Mouse (Mus musculus): Measurements from ENCODE around the gene Rps29.

The Rps29 gene

DNA sequence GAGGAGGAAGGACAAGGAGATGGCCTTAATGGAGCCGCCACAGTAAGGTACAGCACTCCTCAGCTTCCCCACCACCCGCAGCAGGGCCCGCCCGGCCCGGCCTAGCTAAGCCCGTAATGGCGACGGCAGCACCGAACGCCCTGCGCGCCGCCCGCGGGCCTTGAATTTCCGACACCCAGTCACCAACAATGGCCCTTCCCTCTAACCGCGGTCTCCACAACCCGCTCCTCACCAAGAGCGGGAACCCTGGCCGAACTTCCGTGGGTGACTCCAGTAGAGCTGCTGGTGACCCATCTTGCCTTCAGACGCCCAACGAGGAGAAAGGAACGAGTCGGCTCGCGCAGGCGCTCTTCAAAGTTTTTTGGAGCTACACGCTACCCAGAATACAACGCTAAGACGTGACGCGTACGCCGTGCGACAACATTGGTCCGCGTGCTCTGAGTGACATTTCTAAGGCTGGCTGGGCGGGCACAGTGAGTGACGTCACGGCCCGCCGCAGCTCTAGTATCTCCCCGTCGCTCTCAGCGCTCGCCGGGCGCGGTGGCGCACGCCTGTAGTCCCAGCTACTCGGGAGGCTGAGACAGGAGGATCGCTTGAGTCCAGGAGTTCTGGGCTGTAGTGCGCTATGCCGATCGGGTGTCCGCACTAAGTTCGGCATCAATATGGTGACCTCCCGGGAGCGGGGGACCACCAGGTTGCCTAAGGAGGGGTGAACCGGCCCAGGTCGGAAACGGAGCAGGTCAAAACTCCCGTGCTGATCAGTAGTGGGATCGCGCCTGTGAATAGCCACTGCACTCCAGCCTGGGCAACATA, at the start of gene Rps29:
Gene Rps29 (minus strand): TSS at position 422 of the 813 bp plus-strand sequence.
- in situ Hi-C loops (cut with MboI), result loop anchor here (25.0 kb wide), 1 partner anchor 1803 kb away; the partner anchor contains the start of gene Psma3

DNA sequence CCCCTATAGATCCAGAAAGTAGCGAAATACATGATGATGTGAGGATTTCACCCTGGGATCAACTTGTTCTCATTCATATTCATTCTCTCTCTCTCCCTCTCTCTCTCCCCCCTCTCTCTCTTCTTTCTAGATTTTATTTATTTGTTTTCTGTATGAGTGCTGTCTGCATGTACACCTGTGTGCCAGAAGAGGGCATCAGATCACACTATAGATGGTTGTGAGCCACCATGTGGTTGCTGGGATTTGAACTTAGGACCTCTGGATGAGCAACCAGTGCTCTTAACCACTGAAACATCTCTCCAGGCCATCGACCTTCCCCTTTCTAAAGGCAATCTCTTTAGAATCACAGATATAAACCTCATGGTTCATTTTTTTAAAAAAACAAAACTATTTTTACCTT, 49.5 kb upstream of the Rps29 start:
- in situ Hi-C loops (cut with MboI), result no loop called here

DNA sequence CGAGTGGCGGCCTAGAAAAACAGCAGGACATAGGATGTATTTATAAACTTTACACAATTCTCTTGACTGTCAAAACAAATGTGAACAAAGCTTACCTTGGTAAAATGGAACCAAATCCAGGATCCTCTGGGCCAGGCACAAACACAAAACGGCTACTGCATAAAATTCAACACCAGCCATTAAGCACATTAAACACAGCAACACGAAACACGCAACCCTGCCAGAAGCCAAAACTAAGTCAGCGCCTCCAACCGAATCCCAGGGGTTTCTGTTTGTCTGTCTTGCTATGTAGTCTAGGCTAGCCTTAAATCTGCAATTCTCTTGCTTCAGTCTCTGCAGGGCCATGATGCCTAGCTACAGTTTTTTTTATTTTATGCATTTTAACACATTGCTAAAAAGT, 48.9 kb upstream of the Rps29 start:
- in situ Hi-C loops (cut with MboI), result no loop called here

DNA sequence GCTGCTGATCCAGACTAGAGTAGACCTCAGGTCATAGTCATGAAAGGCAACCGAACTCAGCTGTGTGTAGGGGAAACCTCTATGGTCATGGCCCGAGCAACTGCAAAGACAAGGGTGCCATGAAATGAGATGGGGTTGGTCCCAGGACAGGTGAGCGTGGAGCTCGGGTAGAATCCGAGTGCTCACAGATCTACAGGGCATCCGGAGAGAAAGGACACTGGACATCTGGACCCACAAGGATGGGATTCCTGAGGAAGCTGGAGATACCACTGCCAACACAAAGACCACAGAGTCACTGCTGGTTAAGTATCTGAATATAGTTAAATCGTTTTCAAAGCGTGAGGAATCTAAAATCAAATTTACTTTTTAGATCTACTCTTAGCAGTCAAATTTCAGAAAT, 48.4 kb upstream of the Rps29 start:
- in situ Hi-C loops (cut with MboI), result no loop called here

DNA sequence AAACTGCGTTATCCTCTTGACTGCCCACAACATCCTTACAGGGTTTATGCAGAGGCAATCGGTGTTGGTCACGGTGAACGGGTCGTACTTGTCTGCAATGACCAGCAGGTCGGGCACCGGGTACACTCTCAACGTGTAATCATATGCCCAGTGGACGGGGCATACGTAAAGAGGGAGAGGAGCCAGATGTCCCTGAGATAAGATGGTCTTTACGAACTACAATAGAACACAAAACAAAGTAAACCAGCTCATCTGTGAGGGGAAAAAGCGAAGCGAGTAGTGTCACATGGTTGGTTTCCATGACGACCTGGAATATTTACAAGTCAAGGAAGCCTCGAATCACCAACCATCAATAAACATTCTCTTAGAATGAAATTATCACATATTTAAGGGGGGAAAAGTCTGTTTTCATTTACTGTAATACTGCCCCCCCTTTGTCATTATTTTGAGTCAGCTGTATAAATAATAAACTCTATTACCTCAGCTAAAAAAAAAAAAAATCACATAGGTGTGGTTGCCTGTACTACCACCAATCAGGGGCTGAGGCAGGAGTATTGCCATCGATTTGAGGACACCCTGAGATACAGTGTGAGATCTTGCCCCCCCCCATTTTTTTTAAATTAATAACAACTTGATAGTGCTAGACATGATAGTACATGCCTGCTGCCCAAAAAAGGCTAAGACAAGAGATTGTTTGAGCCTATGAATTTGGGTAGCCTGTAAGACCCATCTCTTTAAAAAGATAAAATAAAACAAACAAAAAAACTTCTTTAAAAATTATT, 45.3 kb upstream of the Rps29 start, which contains the start of gene Gm49384:
Gene Gm49384 (minus strand): TSS at position 216 of the 782 bp plus-strand sequence.
- in situ Hi-C loops (cut with MboI), result no loop called here

DNA sequence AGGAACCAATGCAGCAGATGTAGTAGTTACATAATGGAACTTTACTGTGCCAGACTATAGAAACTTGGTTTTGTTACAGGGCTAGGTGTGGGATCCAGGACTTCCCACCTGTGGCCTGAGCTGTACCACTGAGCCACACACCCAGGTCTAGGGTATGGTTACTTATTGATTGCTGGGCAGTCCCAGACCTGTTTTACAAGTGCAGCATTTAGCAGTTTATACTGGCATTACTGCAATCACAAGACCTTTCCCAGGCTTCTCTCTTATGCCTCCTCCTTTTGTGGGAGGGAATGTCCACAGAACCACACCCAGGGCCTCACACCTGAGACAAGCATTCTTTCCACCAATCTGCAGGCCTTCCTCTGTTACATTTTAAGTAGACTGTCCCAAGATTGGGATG, 40.0 kb upstream of the Rps29 start:
- in situ Hi-C loops (cut with MboI), result no loop called here

DNA sequence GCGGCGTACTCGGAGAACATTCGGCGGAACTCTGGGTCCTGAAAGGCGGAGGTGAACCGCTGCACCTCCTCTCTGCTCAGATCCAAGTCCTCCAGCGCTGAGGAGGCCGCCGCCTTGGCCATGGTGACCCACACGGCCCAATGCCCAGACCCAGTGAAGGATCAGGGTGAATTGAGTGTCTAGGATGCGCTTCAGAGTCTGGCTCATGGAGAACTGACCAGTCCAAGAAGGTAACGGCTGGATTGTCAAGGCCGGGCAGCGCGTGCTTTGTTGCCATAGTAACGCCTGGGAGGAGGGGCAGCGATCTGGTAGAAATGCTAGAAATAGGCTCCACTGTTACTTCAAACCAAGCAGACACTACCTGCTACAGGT, 39.2 kb upstream of the Rps29 start, which contains the start of gene Dnaaf2:
Gene Dnaaf2 (minus strand): TSS at position 266 of the 372 bp plus-strand sequence.
- in situ Hi-C loops (cut with MboI), result no loop called here

DNA sequence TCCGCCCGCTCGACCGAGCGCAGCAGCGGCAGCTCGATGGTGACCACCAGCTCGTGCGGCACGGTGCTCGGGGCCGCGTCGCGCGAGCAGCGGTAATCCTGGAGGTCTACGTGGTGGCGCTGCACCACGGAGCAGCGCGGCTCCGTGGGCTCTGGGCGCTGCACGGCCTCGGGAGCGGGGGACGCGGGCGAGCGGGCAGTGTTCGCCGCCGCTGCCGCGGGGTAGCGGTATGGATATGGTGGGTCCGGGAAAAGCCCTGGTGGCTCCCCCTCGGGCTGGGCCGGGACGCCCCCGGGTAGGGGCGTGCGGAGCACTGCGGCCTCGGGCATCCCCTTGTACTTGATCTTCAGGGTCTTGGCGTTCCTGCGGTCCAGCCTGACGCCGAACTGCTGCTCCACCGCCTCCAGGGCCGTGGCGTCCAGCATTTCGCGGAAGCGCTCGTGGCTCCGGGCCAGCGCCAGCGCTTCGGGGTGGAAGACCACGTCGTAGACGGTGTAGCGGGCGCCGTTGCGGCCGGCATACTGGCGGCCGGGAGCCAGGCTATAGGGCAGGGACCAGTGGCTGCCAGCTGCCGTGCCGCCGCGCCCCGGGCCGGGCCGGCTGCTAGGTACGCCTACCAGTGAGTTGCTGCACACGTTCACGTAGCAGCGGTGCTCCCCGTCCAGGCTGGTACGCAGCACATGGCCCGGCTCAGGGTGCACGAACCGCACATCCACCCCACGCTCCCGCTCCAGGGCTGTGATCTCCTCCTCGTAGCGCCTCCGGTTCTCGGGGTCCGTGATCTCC, 38.6 kb upstream of the Rps29 start:
- in situ Hi-C loops (cut with MboI), result no loop called here

DNA sequence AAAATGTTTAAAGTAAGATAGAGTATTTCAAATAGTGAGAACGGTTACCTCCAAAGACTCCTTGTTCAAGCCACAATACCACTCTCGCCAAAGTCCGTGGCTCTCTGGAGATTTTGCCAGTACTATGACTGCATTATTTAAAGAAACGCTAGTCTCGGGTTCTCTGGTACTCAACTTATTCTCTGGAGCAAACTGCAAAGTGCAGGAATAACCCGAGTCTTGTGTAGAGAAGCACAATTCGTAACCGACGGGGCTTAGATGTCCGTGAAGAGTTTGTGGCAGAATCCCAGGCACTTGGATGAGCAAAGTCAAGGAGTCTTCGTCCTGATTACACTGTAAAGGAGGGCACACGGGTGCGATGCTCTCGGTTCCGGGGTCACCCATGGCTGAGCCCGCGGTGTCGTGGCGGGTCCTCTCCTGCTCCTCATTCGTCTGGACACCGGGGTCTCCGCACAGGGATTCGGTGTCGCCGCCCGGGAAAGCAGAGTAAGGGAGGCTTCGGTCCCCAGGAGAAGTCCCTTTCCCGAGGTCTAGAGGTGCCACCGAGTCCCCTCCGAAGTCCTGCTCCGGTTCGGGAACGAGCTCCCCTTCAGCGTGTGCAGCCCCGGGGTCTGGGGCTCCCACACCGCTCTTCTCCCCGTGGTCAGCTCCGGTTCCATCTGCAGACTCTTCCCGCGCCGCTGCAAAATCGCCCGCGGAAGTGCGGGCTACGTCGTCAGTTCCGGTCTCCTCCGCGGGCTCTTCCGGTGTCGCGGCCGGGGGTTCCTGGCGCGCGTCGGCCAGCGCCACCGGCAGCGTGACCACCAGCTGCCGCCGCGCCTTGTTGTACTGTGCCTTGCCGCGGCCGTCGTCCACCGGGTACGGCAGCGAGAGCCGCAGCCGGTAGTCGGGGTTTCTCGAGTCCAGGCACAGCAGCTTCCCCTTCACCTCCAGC, 37.7 kb upstream of the Rps29 start, which contains the start of gene Gm49383:
Gene Gm49383 (minus strand): TSS at position 661 of the 934 bp plus-strand sequence.
- in situ Hi-C loops (cut with MboI), result no loop called here

DNA sequence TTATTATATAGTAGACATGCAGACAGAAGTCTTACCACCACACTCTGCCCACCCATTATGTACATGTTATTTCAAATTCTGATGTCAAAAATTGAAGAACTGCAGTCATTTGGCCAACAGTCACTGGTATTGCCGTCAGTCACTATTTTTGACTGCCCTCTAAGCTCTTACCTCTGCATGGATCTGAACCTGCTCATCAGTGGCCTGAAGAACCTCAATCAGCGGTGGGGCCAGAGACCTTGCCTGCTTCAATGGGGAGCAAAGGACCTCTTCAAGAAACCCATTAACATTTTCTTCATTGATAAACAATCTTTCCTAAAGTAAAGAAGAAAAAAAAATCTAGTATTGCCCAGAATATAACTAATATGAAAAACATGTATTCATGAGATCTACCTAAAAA, 33.7 kb upstream of the Rps29 start:
- in situ Hi-C loops (cut with MboI), result no loop called here

DNA sequence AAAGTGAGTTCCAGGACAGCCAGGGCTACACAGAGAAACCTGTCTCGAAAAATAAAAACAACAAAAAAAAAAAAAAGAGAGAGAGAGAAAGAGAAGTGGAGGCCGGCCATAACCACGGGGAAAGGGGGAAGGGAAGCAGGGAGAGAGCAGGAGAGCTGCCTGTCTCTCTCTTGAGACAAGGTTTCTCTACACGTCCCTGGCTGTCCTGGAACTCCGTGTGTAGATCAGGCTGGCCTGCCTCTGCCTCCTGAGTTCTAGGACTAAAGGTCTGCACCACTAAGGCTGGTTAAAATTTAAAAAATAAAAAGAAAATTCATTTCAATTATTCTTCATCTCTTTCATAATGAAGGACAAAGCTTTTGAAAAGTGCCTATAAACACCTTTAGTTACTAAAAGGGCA, 32.4 kb upstream of the Rps29 start:
- in situ Hi-C loops (cut with MboI), result no loop called here

DNA sequence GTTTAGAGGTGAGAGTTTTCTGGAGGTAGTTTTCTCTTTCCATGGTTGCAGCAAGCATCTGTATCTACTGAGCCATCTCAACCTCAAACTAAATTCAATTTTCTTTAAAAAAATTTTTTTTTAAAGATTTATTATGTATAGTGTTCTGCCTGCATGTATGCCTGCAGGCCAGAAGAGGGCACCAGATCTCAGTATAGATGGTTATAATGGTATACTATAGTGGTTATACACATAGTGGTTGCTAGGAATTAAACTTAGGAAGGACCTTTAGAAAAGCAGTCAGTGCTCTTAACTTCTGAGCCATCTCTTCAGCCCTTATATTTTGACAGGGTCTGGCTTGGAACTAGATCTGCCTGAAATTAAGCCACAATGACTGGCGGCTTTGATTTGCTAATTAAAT, 31.5 kb upstream of the Rps29 start:
- in situ Hi-C loops (cut with MboI), result no loop called here

DNA sequence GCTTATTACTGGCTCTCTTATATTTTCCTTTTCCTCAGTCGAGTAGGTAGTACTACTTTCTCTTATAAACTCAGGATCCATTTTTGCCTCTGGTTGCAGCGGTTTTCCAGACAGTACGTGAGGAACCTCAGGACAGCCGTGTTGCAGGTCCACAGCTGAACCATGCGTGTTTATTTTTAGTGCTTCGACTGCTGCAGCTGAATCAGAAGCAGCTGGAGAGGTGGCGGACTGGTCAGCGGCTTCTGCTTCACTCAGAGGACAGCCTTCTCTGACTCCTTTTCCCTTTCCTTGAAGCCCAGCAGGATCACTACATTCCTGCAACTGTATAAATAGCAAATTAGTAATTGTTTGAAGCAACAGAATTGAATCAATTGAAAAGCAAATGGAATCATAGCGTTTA, 31.1 kb upstream of the Rps29 start:
- in situ Hi-C loops (cut with MboI), result no loop called here

DNA sequence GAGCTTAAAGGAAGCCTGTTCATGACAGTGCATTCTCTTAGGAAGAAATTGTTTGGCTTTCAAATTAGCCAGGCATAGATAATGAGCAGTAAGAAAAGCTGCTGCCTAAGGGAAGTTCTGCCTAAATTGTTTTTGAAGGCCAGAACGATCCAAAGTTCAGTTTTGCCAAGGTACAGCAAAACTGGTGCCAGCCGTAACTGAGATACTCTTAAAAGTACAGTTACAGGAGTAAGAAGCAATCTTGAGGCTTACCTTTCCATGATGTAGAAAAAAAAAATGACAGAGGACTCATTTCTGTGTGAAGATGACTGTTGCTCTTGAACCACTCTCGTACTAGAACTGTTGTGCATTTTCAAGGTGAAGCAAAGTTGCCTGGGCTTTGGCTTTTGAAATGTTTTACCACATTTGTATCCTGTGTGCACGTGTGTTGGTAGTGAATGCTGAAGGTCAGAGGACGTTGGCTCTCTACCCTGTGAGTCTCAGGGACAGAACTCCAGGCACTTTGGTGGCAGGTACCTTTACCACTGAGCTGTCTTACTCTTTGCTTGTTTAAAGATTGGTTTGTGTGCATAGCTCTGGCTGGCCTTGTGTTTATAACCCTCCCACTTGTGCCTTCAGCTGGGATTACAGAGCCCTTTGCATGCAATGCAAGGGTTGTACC, 28.0 kb upstream of the Rps29 start:
- in situ Hi-C loops (cut with MboI), result no loop called here

DNA sequence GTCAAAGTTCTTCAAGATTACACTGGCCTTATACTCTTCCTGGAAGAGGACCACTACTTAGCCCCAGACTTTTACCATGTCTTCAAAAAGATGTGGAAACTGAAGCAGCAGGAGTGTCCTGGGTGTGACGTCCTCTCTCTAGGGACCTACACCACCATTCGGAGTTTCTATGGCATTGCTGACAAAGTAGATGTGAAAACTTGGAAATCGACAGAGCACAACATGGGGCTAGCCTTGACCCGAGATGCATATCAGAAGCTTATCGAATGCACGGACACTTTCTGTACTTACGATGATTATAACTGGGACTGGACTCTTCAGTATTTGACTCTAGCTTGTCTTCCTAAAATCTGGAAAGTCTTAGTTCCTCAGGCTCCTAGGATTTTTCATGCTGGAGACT, 26.4 kb upstream of the Rps29 start:
- in situ Hi-C loops (cut with MboI), result no loop called here

DNA sequence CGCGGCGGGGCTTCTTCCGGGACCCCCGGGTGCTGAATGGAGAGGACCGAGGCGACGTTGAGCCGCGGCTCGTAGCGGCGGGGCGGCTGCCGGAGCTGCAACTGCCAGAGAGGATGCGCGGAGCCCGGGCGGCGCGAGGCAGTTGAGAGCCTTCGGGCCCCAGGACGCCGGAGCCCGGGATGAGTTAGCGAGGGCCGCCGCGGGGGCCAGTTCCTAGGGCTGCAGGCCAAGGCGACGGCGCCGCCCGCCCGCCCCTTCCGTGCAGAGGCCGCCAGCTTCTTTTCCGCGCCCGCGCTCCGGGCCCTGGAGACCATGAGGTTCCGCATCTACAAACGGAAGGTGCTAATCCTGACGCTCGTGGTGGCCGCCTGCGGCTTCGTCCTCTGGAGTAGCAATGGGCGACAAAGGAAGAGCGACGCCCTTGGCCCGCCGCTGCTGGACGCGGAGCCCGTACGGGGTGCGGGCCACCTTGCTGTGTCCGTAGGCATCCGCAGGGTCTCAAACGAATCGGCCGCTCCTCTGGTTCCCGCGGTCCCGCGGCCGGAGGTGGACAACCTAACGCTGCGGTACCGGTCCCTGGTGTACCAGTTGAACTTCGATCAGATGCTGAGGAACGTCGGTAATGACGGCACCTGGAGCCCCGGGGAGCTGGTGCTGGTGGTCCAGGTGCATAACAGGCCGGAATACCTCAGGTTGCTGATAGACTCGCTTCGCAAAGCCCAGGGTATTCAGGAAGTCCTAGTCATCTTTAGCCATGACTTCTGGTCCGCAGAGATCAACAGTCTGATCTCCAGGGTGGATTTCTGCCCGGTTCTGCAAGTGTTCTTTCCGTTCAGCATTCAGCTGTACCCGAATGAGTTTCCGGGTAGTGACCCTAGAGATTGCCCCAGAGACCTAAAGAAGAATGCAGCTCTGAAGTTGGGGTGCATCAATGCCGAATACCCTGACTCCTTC, 25.6 kb upstream of the Rps29 start:
- in situ Hi-C loops (cut with MboI), result no loop called here

DNA sequence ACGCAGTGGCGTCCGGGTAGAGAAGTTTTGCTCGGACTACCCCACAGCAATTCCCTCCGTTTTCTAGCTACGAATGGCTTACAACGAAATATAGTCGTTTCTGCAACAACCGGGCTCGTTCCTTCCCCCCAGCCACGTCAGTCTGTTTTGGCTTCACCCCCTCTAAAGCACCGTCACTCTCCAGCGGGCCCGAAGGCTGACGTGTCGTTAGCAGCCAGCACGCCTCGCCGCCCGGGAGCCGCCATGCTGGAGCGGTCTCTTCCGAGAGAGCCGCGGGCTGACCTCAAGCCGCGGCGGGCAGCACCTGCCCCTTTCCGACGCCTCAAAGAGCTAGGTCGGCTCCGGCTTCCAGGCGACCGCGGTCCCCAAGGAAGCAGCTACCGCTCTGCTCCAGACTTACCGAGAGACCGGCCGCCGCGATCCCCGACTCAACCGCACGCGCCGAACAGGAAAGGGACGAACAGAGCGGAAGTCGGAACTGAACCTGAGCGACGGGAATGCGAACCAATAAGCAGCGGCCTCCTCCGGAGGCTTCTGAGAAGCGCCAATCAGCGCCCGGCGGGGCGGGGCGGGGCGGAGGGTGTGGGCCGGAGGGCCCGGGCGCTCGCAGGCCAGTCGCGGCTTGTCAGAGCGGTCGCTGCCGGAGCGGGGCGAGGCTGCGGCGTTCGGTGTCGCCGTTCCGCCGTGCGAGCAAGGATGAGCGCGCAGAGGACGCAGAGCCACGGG, 24.8 kb upstream of the Rps29 start, which contains the start of the genes Rpl36al and Mgat2:
Gene Rpl36al (minus strand): TSS at position 501 of the 726 bp plus-strand sequence.
Gene Mgat2 (plus strand): TSS at position 575 of the 726 bp plus-strand sequence.
- in situ Hi-C loops (cut with MboI), result no loop called here

DNA sequence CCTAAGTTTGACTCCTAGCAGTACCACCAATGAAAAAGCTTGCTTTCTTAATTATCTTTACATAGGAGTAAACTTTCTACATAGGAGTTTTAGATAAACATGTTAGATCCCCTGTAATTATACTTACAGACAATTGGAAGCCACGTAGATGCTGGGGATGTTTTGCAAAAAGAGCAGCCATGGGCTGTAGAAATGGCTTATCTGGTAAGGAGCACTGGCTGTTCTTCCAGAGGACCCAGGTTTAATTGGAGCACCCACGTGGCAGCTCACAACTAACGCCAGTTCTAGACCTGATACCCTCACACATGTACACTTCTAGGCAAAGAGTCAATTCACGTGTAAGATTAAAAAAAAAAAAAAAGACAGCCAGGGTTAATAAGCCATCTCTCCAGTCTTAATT, 22.8 kb upstream of the Rps29 start:
- in situ Hi-C loops (cut with MboI), result no loop called here

All from mature B cell (primary cell).